Mouse (Mus musculus): Measurements from ENCODE around the gene Brk1.

Brk1 gene

DNA sequence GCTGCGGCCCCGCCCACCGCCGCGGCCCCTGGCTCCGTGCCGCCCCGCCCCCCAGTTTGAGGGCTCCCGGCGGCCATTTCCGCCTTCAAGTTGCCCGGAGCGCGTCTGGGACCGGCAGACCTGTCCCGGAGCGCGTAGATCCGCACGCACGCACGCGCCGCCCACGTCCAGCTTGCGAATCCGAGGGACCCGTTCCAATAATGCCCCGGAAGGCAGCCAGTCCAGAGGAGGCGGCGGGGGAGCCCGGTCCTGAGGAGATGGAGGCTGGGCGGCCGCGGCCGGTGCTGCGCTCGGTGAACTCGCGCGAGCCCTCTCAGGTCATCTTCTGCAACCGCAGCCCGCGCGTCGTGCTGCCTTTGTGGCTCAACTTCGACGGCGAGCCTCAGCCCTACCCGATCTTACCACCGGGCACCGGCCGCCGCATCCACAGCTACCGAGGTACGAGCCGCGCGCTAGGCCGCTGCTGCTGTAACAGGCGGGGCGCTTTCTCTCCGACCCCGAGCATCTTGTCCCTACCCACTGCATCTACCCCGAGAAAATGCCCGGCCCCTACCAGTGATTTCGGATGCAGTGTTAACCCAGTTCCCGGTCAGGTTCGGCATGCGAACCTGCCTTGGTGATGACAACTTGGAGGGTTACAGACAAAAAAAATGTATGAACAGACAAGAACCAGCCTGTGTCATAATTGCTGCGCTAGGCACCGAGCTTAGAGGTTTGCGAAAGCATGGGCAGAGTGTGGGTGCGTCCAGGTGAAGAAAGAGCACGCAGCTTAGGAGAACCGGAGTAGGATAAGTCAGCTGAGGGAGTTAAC is 19.6 kb downstream of the Brk1 start, which contains the start of gene Vhl:
Vhl (plus strand) TSS at position 19 of the 811 bp plus-strand sequence.
- DNase-seq (ENCODE audit: low spot score in 2 of 2) = peak; percentile 66 to 85

- DNase-seq (ENCODE audit: low spot score in 2 of 2) = no peak
These were observed 20.6 kb downstream of the Brk1 start for GRCm38 (mm10) chr6:113624989-113625770.

- DNase-seq (ENCODE audit: low spot score in 2 of 2) = no peak
These were observed 25.8 kb downstream of the Brk1 start for GRCm38 (mm10) chr6:113630322-113630721.

GRCm38 (mm10) chr6:113632863-113633262 is 28.3 kb downstream of the Brk1 start:
- DNase-seq (ENCODE audit: low spot score in 2 of 2) = no peak

GRCm38 (mm10) chr6:113638302-113639040 is 33.9 kb downstream of the Brk1 start, which contains the start of gene Irak2:
Gene Irak2 (plus strand): TSS chr6:113638467.
- peak; percentile 88 to 95 for DNase-seq (ENCODE audit: low spot score in 2 of 2)

GRCm38 (mm10) chr6:113639201-113639600 is 34.6 kb downstream of the Brk1 start:
- no peak for DNase-seq (ENCODE audit: low spot score in 2 of 2)

DNA sequence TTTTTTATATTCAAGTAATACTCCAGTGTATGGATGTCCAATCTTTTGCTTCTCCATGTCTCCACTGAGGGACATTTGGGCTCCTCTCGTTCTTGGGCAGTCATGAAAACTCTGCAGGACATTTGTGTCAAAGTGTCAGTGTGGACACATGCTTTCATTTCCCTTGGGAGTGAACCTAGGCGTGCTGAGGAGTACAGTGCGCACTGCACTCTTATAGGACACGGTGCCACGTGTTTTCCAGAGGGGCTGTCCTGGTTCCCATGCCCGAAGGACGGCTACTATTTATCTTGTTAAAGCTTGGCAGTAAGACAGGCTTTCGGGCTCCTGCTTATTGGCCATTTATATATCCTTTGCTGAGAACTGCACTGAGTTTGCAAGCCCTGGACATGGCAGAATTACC is 38.0 kb downstream of the Brk1 start:
- no peak for DNase-seq (ENCODE audit: low spot score in 2 of 2)

- DNase-seq (ENCODE audit: low spot score in 2 of 2) = no peak
These were observed 38.4 kb downstream of the Brk1 start for GRCm38 (mm10) chr6:113643021-113643420.

DNA sequence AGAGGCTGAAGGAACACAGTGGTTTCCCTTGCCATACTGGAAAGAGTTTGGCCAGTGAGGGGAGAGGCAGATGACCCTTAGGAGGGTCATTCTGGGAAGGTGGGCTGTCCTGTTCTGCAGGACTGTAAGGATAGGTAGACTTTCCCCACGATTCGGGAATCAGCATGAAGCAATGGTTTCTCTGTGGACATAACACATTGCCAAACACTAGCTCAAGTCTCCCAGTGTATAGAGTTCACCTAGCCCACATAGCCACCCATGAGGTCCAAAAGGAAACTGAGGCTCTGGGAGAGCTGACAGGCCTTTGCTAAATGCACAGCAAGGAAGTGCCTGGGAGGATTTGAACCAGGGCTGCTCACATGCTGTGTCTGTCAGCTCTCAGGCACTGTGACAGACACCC is 39.4 kb downstream of the Brk1 start:
- no peak for DNase-seq (ENCODE audit: low spot score in 2 of 2)

DNA sequence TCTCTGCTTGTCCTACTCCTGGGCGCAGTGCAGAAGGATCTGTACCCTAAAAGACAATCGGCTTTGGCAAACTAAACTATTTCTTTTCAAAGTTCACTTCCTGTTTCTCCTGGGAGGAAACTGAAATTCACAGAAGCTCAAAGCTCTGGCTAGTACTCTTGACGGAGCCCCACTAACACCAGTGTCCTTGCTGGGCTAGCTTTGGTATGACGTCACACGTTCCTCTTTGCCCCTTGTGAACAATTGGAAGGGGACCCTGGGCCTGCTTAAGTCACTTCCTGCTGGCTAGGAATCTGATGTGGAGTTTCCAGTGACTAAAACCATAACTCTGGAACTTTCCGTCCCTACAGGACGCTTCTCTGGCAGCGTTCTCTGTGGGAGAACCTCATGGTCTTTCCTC is 40.2 kb downstream of the Brk1 start:
- no peak for DNase-seq (ENCODE audit: low spot score in 2 of 2)

- DNase-seq (ENCODE audit: low spot score in 2 of 2) = no peak
These were observed 45.0 kb downstream of the Brk1 start for GRCm38 (mm10) chr6:113649346-113650196.

- DNase-seq (ENCODE audit: low spot score in 2 of 2) = no peak
These were observed 45.6 kb downstream of the Brk1 start for GRCm38 (mm10) chr6:113650197-113650640.

- DNase-seq (ENCODE audit: low spot score in 2 of 2) = no peak
These were observed 47.1 kb downstream of the Brk1 start for GRCm38 (mm10) chr6:113651626-113652025.

GRCm38 (mm10) chr6:113653551-113653950 is 49.0 kb downstream of the Brk1 start:
- DNase-seq (ENCODE audit: low spot score in 2 of 2) = no peak

DNA sequence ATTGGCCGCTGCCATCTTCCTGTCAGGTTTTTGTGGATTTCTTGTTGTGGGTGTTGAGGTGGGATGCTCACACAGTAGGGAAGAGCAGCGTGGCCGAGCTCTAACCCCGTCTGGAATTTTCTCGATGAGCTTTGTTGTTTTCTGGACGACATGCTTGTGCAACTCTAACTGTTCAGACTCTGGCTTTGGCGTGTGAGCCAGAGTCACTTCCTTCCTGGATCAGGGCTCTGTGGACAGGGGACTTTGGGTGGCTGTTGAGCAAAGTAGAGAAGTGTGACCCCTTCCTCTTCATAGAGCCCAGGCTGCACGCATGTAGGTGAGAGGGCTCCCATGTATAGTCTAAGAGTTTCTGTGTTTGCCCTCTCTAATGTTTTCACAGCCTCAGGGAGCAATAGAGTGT is 49.5 kb downstream of the Brk1 start:
- no peak for DNase-seq (ENCODE audit: low spot score in 2 of 2)

- DNase-seq (ENCODE audit: low spot score in 2 of 2) = no peak
These were observed 50.3 kb downstream of the Brk1 start for GRCm38 (mm10) chr6:113654753-113655397.

- no peak for DNase-seq (ENCODE audit: low spot score in 2 of 2)
These were observed 50.9 kb downstream of the Brk1 start for GRCm38 (mm10) chr6:113655475-113655874.

DNA sequence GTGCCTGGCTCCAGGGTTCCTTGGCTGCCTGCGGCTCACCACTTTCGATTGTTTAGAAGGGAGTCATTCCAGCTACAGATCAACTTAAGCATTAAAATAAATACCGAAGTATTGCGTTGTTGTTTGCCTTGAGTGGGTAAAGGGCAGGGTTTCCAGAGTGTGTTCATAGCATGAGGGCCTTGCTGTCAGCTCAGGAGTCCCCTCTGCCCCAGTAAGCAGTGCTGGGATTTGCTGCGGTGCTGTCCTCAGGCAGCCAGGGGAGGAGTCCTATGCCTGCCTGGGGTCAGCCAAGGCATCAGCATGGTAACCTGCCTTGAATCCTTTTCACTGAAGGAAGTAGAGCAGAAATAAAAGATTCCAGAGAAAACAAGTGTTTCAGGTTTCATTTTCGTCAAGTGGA is 52.3 kb downstream of the Brk1 start:
- no peak for DNase-seq (ENCODE audit: low spot score in 2 of 2)

DNA sequence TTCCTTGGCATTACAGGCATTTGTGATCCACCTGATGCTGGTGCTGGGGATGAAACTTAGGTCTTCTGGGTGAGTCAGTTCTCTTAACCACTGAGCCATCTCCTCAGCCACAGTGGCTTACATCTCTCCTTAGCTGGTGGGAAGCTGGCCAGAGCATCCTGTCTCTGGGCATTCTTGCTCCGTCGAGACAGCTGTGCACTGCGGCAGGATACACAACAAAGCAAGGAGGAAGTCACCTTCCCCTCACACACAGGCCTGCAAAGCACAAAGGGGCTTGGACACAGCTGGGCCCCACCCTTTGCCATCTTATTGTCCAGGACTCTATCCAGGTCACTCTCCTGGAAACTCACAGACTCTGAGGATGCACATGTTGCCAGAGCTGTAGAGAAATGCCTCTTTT is 53.7 kb downstream of the Brk1 start:
- no peak for DNase-seq (ENCODE audit: low spot score in 2 of 2)

GRCm38 (mm10) chr6:113659648-113660491 is 55.3 kb downstream of the Brk1 start:
- DNase-seq (ENCODE audit: low spot score in 2 of 2) = no peak

All from thymus, postnatal 10 days (tissue).